Mouse (Mus musculus): Measurements from ENCODE around the gene Fbxo17. TPM values are rescaled to one million over a fixed set of nuclear protein-coding genes. Genes with fewer than 3 reads are reported as not detected.
A peak's percentile ranks its signal among the peaks of the same experiment; 100 is the strongest.

The Fbxo17 gene
- polyA plus RNA-seq, 1 experiment from 2014 or later, result 2.9 TPM

GRCm38 (mm10) chr7:28766910-28767309 is 50.3 kb downstream of the Fbxo17 start:
- WGBS, result 4% methylated on average over 14 of the region's 14 CpGs
- Histone ChIP-seq H3K27ac (replicated peaks; ENCODE audit: low read depth, low read length) (no peak overlapping the region), H3K36me3 (ENCODE audit: control insufficient read depth, insufficient read depth, low read length) (peaks cover 4% of the 10 kb centered on the region), H3K9me3 (ENCODE audit: control insufficient read depth, low read length) (no peaks in the 10 kb centered on the region), H3K27me3 (ENCODE audit: control insufficient read depth, insufficient read depth, low read length) (no peaks in the 10 kb centered on the region), H3K4me3 (replicated peaks; ENCODE audit: low read depth, low read length) (peak overlapping the region; percentile 72), H3K4me1 (ENCODE audit: control insufficient read depth, insufficient read depth, low read length) (peaks cover 16% of the 10 kb centered on the region), H3K4me2 (ENCODE audit: low read length) (peak overlapping the region; percentile 75), H3K9ac (replicated peaks; ENCODE audit: low read length) (peak overlapping the region; percentile 66)
- DNase-seq, result peak; percentile 44
- ATAC-seq (ENCODE audit: low FRiP score, low TSS enrichment), result 0 out of 2 replicates have a peak, but pooled peaks have one; percentile 3

GRCm38 (mm10) chr7:28767462-28767965 is 50.9 kb downstream of the Fbxo17 start, which contains the start of gene Nfkbib:
Nfkbib (minus strand) TSS chr7:28767512.
- 60% methylated on average over 7 of the region's 7 CpGs for WGBS
- Histone ChIP-seq H3K27me3 (ENCODE audit: control insufficient read depth, insufficient read depth, low read length) (no peaks in the 10 kb centered on the region), H3K4me2 (ENCODE audit: low read length) (peak within 1 kb of the TSS; percentile 75), H3K4me3 (replicated peaks; ENCODE audit: low read depth, low read length) (peak within 1 kb of the TSS; percentile 72), H3K36me3 (ENCODE audit: control insufficient read depth, insufficient read depth, low read length) (peaks cover 8% of the 10 kb centered on the region; the same call in 1 of the 2 replicates), H3K9me3 (ENCODE audit: control insufficient read depth, low read length) (no peaks in the 10 kb centered on the region), H3K9ac (replicated peaks; ENCODE audit: low read length) (peak within 1 kb of the TSS; percentile 66), H3K27ac (replicated peaks; ENCODE audit: low read depth, low read length) (no peak within 1 kb of the TSS), H3K4me1 (ENCODE audit: control insufficient read depth, insufficient read depth, low read length) (peaks cover 16% of the 10 kb centered on the region)
- no peak for ATAC-seq (ENCODE audit: low FRiP score, low TSS enrichment)
- DNase-seq, result no peak

DNA sequence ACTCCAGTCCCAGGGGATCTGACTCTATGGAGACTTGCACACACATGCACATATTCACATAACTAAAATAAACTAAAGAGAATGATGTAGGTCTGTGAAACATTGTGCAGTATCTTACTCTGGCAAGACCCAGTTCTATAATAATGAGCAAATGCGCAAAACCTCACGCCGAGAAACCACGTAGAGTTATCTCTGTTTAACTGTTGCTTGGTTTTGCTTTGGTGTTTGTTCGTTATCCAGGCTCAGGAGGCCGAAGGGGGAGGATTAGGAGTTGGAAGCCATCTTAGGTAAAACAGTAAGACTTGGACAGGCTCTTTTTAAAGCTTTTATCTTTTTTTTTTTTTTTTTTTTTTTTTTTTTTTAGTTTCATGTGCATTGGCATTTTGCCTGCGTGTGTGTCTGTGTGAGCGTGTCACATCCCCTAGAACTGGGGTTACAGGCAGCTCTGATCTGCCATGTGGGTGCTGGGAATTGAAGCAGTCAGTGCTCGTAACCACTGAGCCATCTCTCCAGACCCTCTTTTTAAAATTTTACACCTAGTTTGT is 52.9 kb downstream of the Fbxo17 start:
- Histone ChIP-seq H3K4me3 (replicated peaks; ENCODE audit: low read depth, low read length) (no peak overlapping the region), H3K9me3 (ENCODE audit: control insufficient read depth, low read length) (no peaks in the 10 kb centered on the region), H3K9ac (replicated peaks; ENCODE audit: low read length) (no peak overlapping the region), H3K4me1 (ENCODE audit: control insufficient read depth, insufficient read depth, low read length) (peaks cover 16% of the 10 kb centered on the region), H3K27ac (replicated peaks; ENCODE audit: low read depth, low read length) (no peak overlapping the region), H3K27me3 (ENCODE audit: control insufficient read depth, insufficient read depth, low read length) (no peaks in the 10 kb centered on the region), H3K36me3 (ENCODE audit: control insufficient read depth, insufficient read depth, low read length) (peaks cover 12% of the 10 kb centered on the region; the same call in 1 of the 2 replicates), H3K4me2 (ENCODE audit: low read length) (no peak overlapping the region)
- WGBS, result 94% methylated on average over 9 of the region's 9 CpGs
- DNase-seq, result no peak
- ATAC-seq (ENCODE audit: low FRiP score, low TSS enrichment), result no peak

DNA sequence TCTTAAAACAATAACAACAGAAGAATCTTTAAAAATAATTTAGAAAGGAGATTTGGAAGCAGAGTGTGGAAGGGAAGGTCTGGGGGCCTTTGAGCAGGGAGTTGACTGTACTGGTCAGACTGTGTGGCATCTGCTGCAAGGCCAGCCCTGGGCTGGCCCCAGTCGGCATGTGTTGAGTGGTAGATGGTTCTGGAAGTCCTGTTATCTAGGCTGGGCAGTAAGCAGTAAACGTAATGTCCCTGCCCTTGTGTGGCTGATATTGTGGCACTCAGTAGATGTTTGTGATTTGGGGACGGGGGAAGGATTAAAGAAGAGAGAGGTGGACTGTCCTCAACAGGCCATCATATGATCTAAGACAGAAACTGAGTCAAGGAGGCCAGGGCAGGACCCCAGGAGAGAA is 53.7 kb downstream of the Fbxo17 start:
- Histone ChIP-seq H3K27me3 (ENCODE audit: control insufficient read depth, insufficient read depth, low read length) (no peaks in the 10 kb centered on the region), H3K4me1 (ENCODE audit: control insufficient read depth, insufficient read depth, low read length) (peaks cover 14% of the 10 kb centered on the region), H3K9ac (replicated peaks; ENCODE audit: low read length) (no peak overlapping the region), H3K4me3 (replicated peaks; ENCODE audit: low read depth, low read length) (no peak overlapping the region), H3K4me2 (ENCODE audit: low read length) (no peak overlapping the region), H3K9me3 (ENCODE audit: control insufficient read depth, low read length) (no peaks in the 10 kb centered on the region), H3K36me3 (ENCODE audit: control insufficient read depth, insufficient read depth, low read length) (peaks cover 12% of the 10 kb centered on the region; the same call in 1 of the 2 replicates), H3K27ac (replicated peaks; ENCODE audit: low read depth, low read length) (no peak overlapping the region)
- DNase-seq (no peak), ATAC-seq (ENCODE audit: low FRiP score, low TSS enrichment) (no peak)
- 92% methylated on average over 3 of the region's 3 CpGs for WGBS

DNA sequence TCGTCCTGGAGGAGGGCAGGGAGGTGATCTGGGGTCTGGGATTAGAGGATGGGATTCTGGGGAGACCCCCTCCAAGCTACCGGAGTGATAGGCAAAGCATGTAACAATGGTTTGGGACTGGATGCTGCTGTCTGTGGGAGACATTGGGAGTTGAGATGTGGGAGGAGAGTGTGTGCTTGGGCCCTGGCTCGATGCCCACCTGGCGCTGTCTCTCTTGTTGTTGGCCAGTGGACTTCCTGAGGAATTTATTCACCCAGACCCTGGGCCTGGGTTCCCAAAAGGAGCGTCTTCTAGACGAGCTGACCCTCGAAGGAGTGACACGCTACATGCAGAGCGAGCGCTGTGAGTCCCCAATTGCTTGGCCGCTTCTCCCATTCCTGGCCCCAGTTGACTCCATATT is 55.3 kb downstream of the Fbxo17 start:
- H3K9ac ChIP-seq (replicated peaks; ENCODE audit: low read length), result no peak overlapping the region
- H3K36me3 ChIP-seq (ENCODE audit: control insufficient read depth, insufficient read depth, low read length), result peaks cover 14% of the 10 kb centered on the region; the same call in 1 of the 2 replicates
- DNase-seq (no peak), ATAC-seq (ENCODE audit: low FRiP score, low TSS enrichment) (no peak)
- H3K4me1 ChIP-seq (ENCODE audit: control insufficient read depth, insufficient read depth, low read length), result peaks cover 10% of the 10 kb centered on the region
- H3K27ac ChIP-seq (replicated peaks; ENCODE audit: low read depth, low read length), result no peak overlapping the region
- no peaks in the 10 kb centered on the region for H3K27me3 ChIP-seq (ENCODE audit: control insufficient read depth, insufficient read depth, low read length)
- no peak overlapping the region for H3K4me3 ChIP-seq (replicated peaks; ENCODE audit: low read depth, low read length)
- 92% methylated on average over 11 of the region's 11 CpGs for WGBS
- no peak overlapping the region for H3K4me2 ChIP-seq (ENCODE audit: low read length)
- no peaks in the 10 kb centered on the region for H3K9me3 ChIP-seq (ENCODE audit: control insufficient read depth, low read length)

GRCm38 (mm10) chr7:28773163-28773562 is 56.6 kb downstream of the Fbxo17 start:
- Histone ChIP-seq H3K27me3 (ENCODE audit: control insufficient read depth, insufficient read depth, low read length) (no peaks in the 10 kb centered on the region), H3K4me3 (replicated peaks; ENCODE audit: low read depth, low read length) (no peak overlapping the region), H3K9ac (replicated peaks; ENCODE audit: low read length) (no peak overlapping the region), H3K4me2 (ENCODE audit: low read length) (no peak overlapping the region), H3K4me1 (ENCODE audit: control insufficient read depth, insufficient read depth, low read length) (no peaks in the 10 kb centered on the region), H3K36me3 (ENCODE audit: control insufficient read depth, insufficient read depth, low read length) (peaks cover 25% of the 10 kb centered on the region; the same call in 1 of the 2 replicates), H3K27ac (replicated peaks; ENCODE audit: low read depth, low read length) (no peak overlapping the region), H3K9me3 (ENCODE audit: control insufficient read depth, low read length) (no peaks in the 10 kb centered on the region)
- WGBS, result 84% methylated on average over 3 of the region's 3 CpGs
- no peak for DNase-seq
- no peak for ATAC-seq (ENCODE audit: low FRiP score, low TSS enrichment)

- DNase-seq (peak; percentile 51), ATAC-seq (ENCODE audit: low FRiP score, low TSS enrichment) (peak; percentile 66; the same call in 1 of the 2 replicates)
- H3K4me2 ChIP-seq (ENCODE audit: low read length), result no peak overlapping the region
- H3K36me3 ChIP-seq (ENCODE audit: control insufficient read depth, insufficient read depth, low read length), result peaks cover 25% of the 10 kb centered on the region; the same call in 1 of the 2 replicates
- no peaks in the 10 kb centered on the region for H3K4me1 ChIP-seq (ENCODE audit: control insufficient read depth, insufficient read depth, low read length)
- H3K27me3 ChIP-seq (ENCODE audit: control insufficient read depth, insufficient read depth, low read length), result no peaks in the 10 kb centered on the region
- H3K27ac ChIP-seq (replicated peaks; ENCODE audit: low read depth, low read length), result peak overlapping the region; percentile 39; the same call in 1 of the 2 replicates
- no peaks in the 10 kb centered on the region for H3K9me3 ChIP-seq (ENCODE audit: control insufficient read depth, low read length)
- 46% methylated on average over 12 of the region's 12 CpGs for WGBS
- H3K9ac ChIP-seq (replicated peaks; ENCODE audit: low read length), result no peak overlapping the region
- no peak overlapping the region for H3K4me3 ChIP-seq (replicated peaks; ENCODE audit: low read depth, low read length)
Observed at GRCm38 (mm10) chr7:28774164-28774563, 57.6 kb downstream of the Fbxo17 start.

- Histone ChIP-seq H3K4me2 (ENCODE audit: low read length) (no peak overlapping the region), H3K27me3 (ENCODE audit: control insufficient read depth, insufficient read depth, low read length) (no peaks in the 10 kb centered on the region), H3K4me1 (ENCODE audit: control insufficient read depth, insufficient read depth, low read length) (no peaks in the 10 kb centered on the region), H3K9ac (replicated peaks; ENCODE audit: low read length) (no peak overlapping the region), H3K4me3 (replicated peaks; ENCODE audit: low read depth, low read length) (no peak overlapping the region), H3K36me3 (ENCODE audit: control insufficient read depth, insufficient read depth, low read length) (peaks cover 25% of the 10 kb centered on the region; the same call in 1 of the 2 replicates), H3K27ac (replicated peaks; ENCODE audit: low read depth, low read length) (no peak overlapping the region), H3K9me3 (ENCODE audit: control insufficient read depth, low read length) (no peaks in the 10 kb centered on the region)
- DNase-seq (no peak), ATAC-seq (ENCODE audit: low FRiP score, low TSS enrichment) (no peak)
- whole genome bisulfite sequencing, result 86% methylated on average over 7 of the region's 7 CpGs
Observed at GRCm38 (mm10) chr7:28775129-28775528, 58.5 kb downstream of the Fbxo17 start.

- H3K36me3 ChIP-seq (ENCODE audit: control insufficient read depth, insufficient read depth, low read length), result peaks cover 26% of the 10 kb centered on the region
- H3K27ac ChIP-seq (replicated peaks; ENCODE audit: low read depth, low read length), result no peak overlapping the region
Observed at GRCm38 (mm10) chr7:28778825-28779224, 62.2 kb downstream of the Fbxo17 start.

More at GRCm38 (mm10) chr7:28778825-28779224, 62.2 kb downstream of the Fbxo17 start:
- 86% methylated on average over 9 of the region's 9 CpGs for WGBS
- H3K4me1 ChIP-seq (ENCODE audit: control insufficient read depth, insufficient read depth, low read length), result no peaks in the 10 kb centered on the region
- H3K9ac ChIP-seq (replicated peaks; ENCODE audit: low read length), result no peak overlapping the region
- no peaks in the 10 kb centered on the region for H3K27me3 ChIP-seq (ENCODE audit: control insufficient read depth, insufficient read depth, low read length)
- H3K4me2 ChIP-seq (ENCODE audit: low read length), result no peak overlapping the region
- H3K4me3 ChIP-seq (replicated peaks; ENCODE audit: low read depth, low read length), result no peak overlapping the region
- DNase-seq, result no peak
- H3K9me3 ChIP-seq (ENCODE audit: control insufficient read depth, low read length), result no peaks in the 10 kb centered on the region
- ATAC-seq (ENCODE audit: low FRiP score, low TSS enrichment), result no peak
